Mouse (Mus musculus) cerebellum, postnatal 36 days (tissue): ENCODE data around the gene Hist1h4i.
"Not testable (repeated sequence)": the region's sequence is repeated elsewhere in the genome, so short reads cannot be mapped to it uniquely, and the experiment has no call there.

Experiments used
- DNase-seq, 2 experiments: peaks; one replicate each; pipeline ENCODE4 v3.0.0; 2021 to 2022; ENCODE audit warnings: mixed read lengths in 2 of 2

Hist1h4i gene

GRCm38 (mm10) chr13:22041142-22041536 is at the start of gene Hist1h4i:
TSS of gene Hist1h4i (minus strand) at chr13:22041362.
- DNase-seq, result peak; percentile 96 to 99

- not testable (repeated sequence) for DNase-seq
Observed at GRCm38 (mm10) chr13:22084140-22084539, 43.0 kb upstream of the Hist1h4i start, which contains the start of gene Vmn1r188. TSS of gene Vmn1r188 (plus strand) at chr13:22084440.

GRCm38 (mm10) chr13:22063468-22063867 is 22.3 kb upstream of the Hist1h4i start:
- DNase-seq, result no peak

- no peak for DNase-seq
Observed at GRCm38 (mm10) chr13:22061422-22061821, 20.3 kb upstream of the Hist1h4i start.

- no peak for DNase-seq
Observed at GRCm38 (mm10) chr13:22053754-22054153, 12.6 kb upstream of the Hist1h4i start.

GRCm38 (mm10) chr13:22051523-22051859 is 10.3 kb upstream of the Hist1h4i start:
- no peak for DNase-seq

- DNase-seq, result peak; percentile 67 to 71
Observed at GRCm38 (mm10) chr13:22050591-22051522, 9.7 kb upstream of the Hist1h4i start.

- no peak for DNase-seq
Observed at GRCm38 (mm10) chr13:22049737-22050440, 8.7 kb upstream of the Hist1h4i start.

GRCm38 (mm10) chr13:22049041-22049440 is 7.9 kb upstream of the Hist1h4i start:
- no peak for DNase-seq

- no peak for DNase-seq
Observed at GRCm38 (mm10) chr13:22045311-22045710, 4.1 kb upstream of the Hist1h4i start.

GRCm38 (mm10) chr13:22044432-22045155 is 3.4 kb upstream of the Hist1h4i start:
- DNase-seq, result no peak

GRCm38 (mm10) chr13:22043503-22044431 is 2.6 kb upstream of the Hist1h4i start:
- peak in 1 of 2 experiments; percentile 13 for DNase-seq

- peak; percentile 75 to 92 for DNase-seq
Observed at GRCm38 (mm10) chr13:22042568-22043502, 1.7 kb upstream of the Hist1h4i start, which contains the start of the genes Hist1h2ag and Hist1h2bj. TSS of gene Hist1h2ag (minus strand) at chr13:22042944. TSS of gene Hist1h2bj (plus strand) at chr13:22043214.

GRCm38 (mm10) chr13:22041651-22042567 is 747 bp upstream of the Hist1h4i start:
- no peak for DNase-seq

GRCm38 (mm10) chr13:22040464-22041141 is 559 bp downstream of the Hist1h4i start:
- DNase-seq, result peak in 1 of 2 experiments; percentile 14

GRCm38 (mm10) chr13:22039951-22040463 is 1.2 kb downstream of the Hist1h4i start:
- DNase-seq, result no peak

- DNase-seq, result no peak
Observed at GRCm38 (mm10) chr13:22039364-22039763, 1.8 kb downstream of the Hist1h4i start.

GRCm38 (mm10) chr13:22037415-22037814 is 3.7 kb downstream of the Hist1h4i start:
- no peak for DNase-seq

- DNase-seq, result no peak
Observed at GRCm38 (mm10) chr13:22036986-22037385, 4.2 kb downstream of the Hist1h4i start.
